Mouse (Mus musculus) central nervous system, embryonic 14 days (tissue): ENCODE results near the gene Vmn1r69. TPM values are rescaled to one million over a fixed set of nuclear protein-coding genes. Genes with fewer than 3 reads are reported as not detected.

Source experiments
- polyA plus RNA-seq: library from polyadenylated mRNA; depleted of rRNA; stranded (reverse); fragments of >200 nt; gene quantifications from 2 replicates; pipeline ENCODE4 v1.2.3, GENCODE M21; 2012; rRNA removed

The Vmn1r69 gene
- not detected in 2 replicates for polyA plus RNA-seq

GRCm38 (mm10) chr7:10613559-10613958, at the start of gene Vmn1r69:
Vmn1r69 (minus strand) TSS chr7:10613659.

GRCm38 (mm10) chr7:10631232-10631631, 17.8 kb upstream of the Vmn1r69 start, which contains the start of gene Vmn1r70:
Vmn1r70 (plus strand) TSS chr7:10631532.

GRCm38 (mm10) chr7:10558385-10558784, 55.1 kb downstream of the Vmn1r69 start, which contains the start of gene Vmn1r68:
Vmn1r68 (minus strand) TSS chr7:10558485.

Other genes with a start within 250 kb of the Vmn1r69 start
- not detected in 2 replicates for gene Vmn1r67, start 170.3 kb downstream of the Vmn1r69 start, polyA plus RNA-seq
- 22.6 and 28.2 TPM in 2 replicates for gene Zik1, start 118.3 kb downstream of the Vmn1r69 start, polyA plus RNA-seq
- not detected in 2 replicates for gene Vmn1r68, start 55.2 kb downstream of the Vmn1r69 start, polyA plus RNA-seq
- not detected in 2 replicates for gene Vmn1r70, start 17.9 kb upstream of the Vmn1r69 start, polyA plus RNA-seq
- not detected in 2 replicates for gene Nlrp4b, start 74.1 kb upstream of the Vmn1r69 start, polyA plus RNA-seq
- not detected in 2 replicates for gene Vmn1r71, start 140.7 kb upstream of the Vmn1r69 start, polyA plus RNA-seq